Mouse (Mus musculus): ENCODE data around the gene Ccdc84. TPM values are rescaled to one million over a fixed set of nuclear protein-coding genes. Genes with fewer than 3 reads are reported as not detected.
"Not testable (repeated sequence)": the region's sequence is repeated elsewhere in the genome, so short reads cannot be mapped to it uniquely, and the experiment has no call there.

The Ccdc84 gene
- polyA plus RNA-seq (2015; fragmentation: Nextera tagmentation; extraction: Ambion mirVana) = 35.7 and 39.2 TPM in 2 replicates

- H3K36me3 ChIP-seq (ENCODE audit: control insufficient read depth, insufficient read depth, low read length) = no peaks in the 10 kb centered on the region
Observed at GRCm38 (mm10) chr9:44418519-44419385, at the start of gene Ccdc84. Ccdc84 (minus strand) TSS chr9:44418569.

GRCm38 (mm10) chr9:44461950-44462349 lies 43.6 kb upstream of the Ccdc84 start:
- no peak overlapping the region for H3K4me2 ChIP-seq (ENCODE audit: low read length)
- H3K4me1 ChIP-seq (ENCODE audit: control insufficient read depth, insufficient read depth, low read length) = peaks cover 11% of the 10 kb centered on the region
- ATAC-seq = no peak
- H3K9me3 ChIP-seq (replicated peaks; ENCODE audit: control insufficient read depth, low read length, poor library complexity, severe bottlenecking) = no peaks in the 10 kb centered on the region
- H3K27ac ChIP-seq (ENCODE audit: low read length) = no peak overlapping the region
- H3K4me3 ChIP-seq (ENCODE audit: low read depth, low read length) = no peak overlapping the region
- no peaks in the 10 kb centered on the region for H3K27me3 ChIP-seq (ENCODE audit: control insufficient read depth, insufficient read depth, low read depth, low read length)
- 89% methylated on average over 5 of the region's 5 CpGs for WGBS
- no peak overlapping the region for H3K9ac ChIP-seq (ENCODE audit: low read depth, low read length)
- H3K36me3 ChIP-seq (ENCODE audit: control insufficient read depth, insufficient read depth, low read length) = no peaks in the 10 kb centered on the region

More at GRCm38 (mm10) chr9:44418519-44419385, at the start of gene Ccdc84:
- Histone ChIP-seq H3K4me2 (ENCODE audit: low read length) (peak within 1 kb of the TSS; percentile 89), H3K4me3 (ENCODE audit: low read depth, low read length) (peak within 1 kb of the TSS; percentile 84), H3K4me1 (ENCODE audit: control insufficient read depth, insufficient read depth, low read length) (peaks cover 19% of the 10 kb centered on the region), H3K9me3 (replicated peaks; ENCODE audit: control insufficient read depth, low read length, poor library complexity, severe bottlenecking) (no peaks in the 10 kb centered on the region), H3K27me3 (ENCODE audit: control insufficient read depth, insufficient read depth, low read depth, low read length) (no peaks in the 10 kb centered on the region), H3K27ac (ENCODE audit: low read length) (peak within 1 kb of the TSS; percentile 71), H3K9ac (ENCODE audit: low read depth, low read length) (peak within 1 kb of the TSS; percentile 97)
- 76% methylated on average over 14 of the region's 14 CpGs for WGBS
- no peak for ATAC-seq

GRCm38 (mm10) chr9:44457035-44457742 lies 38.8 kb upstream of the Ccdc84 start:
- Histone ChIP-seq H3K27ac (ENCODE audit: low read length) (peak overlapping the region; percentile 95), H3K4me2 (ENCODE audit: low read length) (peak overlapping the region; percentile 54), H3K4me1 (ENCODE audit: control insufficient read depth, insufficient read depth, low read length) (peaks cover 34% of the 10 kb centered on the region), H3K4me3 (ENCODE audit: low read depth, low read length) (peak overlapping the region; percentile 23), H3K9ac (ENCODE audit: low read depth, low read length) (peak overlapping the region; percentile 45; the same call in 1 of the 2 replicates), H3K27me3 (ENCODE audit: control insufficient read depth, insufficient read depth, low read depth, low read length) (no peaks in the 10 kb centered on the region), H3K9me3 (replicated peaks; ENCODE audit: control insufficient read depth, low read length, poor library complexity, severe bottlenecking) (no peaks in the 10 kb centered on the region), H3K36me3 (ENCODE audit: control insufficient read depth, insufficient read depth, low read length) (no peaks in the 10 kb centered on the region)
- ATAC-seq = peak; percentile 98
- under 1% methylated on average over 11 of the region's 11 CpGs for WGBS

- no peaks in the 10 kb centered on the region for H3K36me3 ChIP-seq (ENCODE audit: control insufficient read depth, insufficient read depth, low read length)
- no peak within 1 kb of the TSS for H3K4me2 ChIP-seq (ENCODE audit: low read length)
- no peaks in the 10 kb centered on the region for H3K27me3 ChIP-seq (ENCODE audit: control insufficient read depth, insufficient read depth, low read depth, low read length)
- peaks cover 34% of the 10 kb centered on the region for H3K4me1 ChIP-seq (ENCODE audit: control insufficient read depth, insufficient read depth, low read length)
- no peak for ATAC-seq
- H3K4me3 ChIP-seq (ENCODE audit: low read depth, low read length) = no peak within 1 kb of the TSS
- no peaks in the 10 kb centered on the region for H3K9me3 ChIP-seq (replicated peaks; ENCODE audit: control insufficient read depth, low read length, poor library complexity, severe bottlenecking)
- 18% methylated on average over 4 of the region's 4 CpGs for WGBS
- 0 out of 2 replicates have a peak within 1 kb of the TSS, but pooled peaks have one; percentile 44 for H3K9ac ChIP-seq (ENCODE audit: low read depth, low read length)
- 0 out of 2 replicates have a peak within 1 kb of the TSS, but pooled peaks have one; percentile 22 for H3K27ac ChIP-seq (ENCODE audit: low read length)
Observed at GRCm38 (mm10) chr9:44454891-44455220, 36.5 kb upstream of the Ccdc84 start, which contains the start of gene Upk2. Upk2 (minus strand) TSS chr9:44454976.

GRCm38 (mm10) chr9:44454132-44454890 lies 35.9 kb upstream of the Ccdc84 start:
- 10% methylated on average over 14 of the region's 14 CpGs for WGBS
- 0 out of 2 replicates have a peak overlapping the region, but pooled peaks have one; percentile 22 for H3K27ac ChIP-seq (ENCODE audit: low read length)
- no peak overlapping the region for H3K4me3 ChIP-seq (ENCODE audit: low read depth, low read length)
- H3K9ac ChIP-seq (ENCODE audit: low read depth, low read length) = 0 out of 2 replicates have a peak overlapping the region, but pooled peaks have one; percentile 44
- H3K27me3 ChIP-seq (ENCODE audit: control insufficient read depth, insufficient read depth, low read depth, low read length) = no peaks in the 10 kb centered on the region
- H3K4me1 ChIP-seq (ENCODE audit: control insufficient read depth, insufficient read depth, low read length) = peaks cover 34% of the 10 kb centered on the region
- H3K9me3 ChIP-seq (replicated peaks; ENCODE audit: control insufficient read depth, low read length, poor library complexity, severe bottlenecking) = no peaks in the 10 kb centered on the region
- no peaks in the 10 kb centered on the region for H3K36me3 ChIP-seq (ENCODE audit: control insufficient read depth, insufficient read depth, low read length)
- peak; percentile 72 for ATAC-seq
- no peak overlapping the region for H3K4me2 ChIP-seq (ENCODE audit: low read length)

GRCm38 (mm10) chr9:44450387-44450786 lies 32.0 kb upstream of the Ccdc84 start:
- Histone ChIP-seq H3K27ac (ENCODE audit: low read length) (no peak overlapping the region), H3K4me3 (ENCODE audit: low read depth, low read length) (no peak overlapping the region)

GRCm38 (mm10) chr9:44444402-44445025 lies 26.1 kb upstream of the Ccdc84 start:
- H3K36me3 ChIP-seq (ENCODE audit: control insufficient read depth, insufficient read depth, low read length); H3K9me3 ChIP-seq (replicated peaks; ENCODE audit: control insufficient read depth, low read length, poor library complexity, severe bottlenecking); H3K4me3 ChIP-seq (ENCODE audit: low read depth, low read length); H3K4me1 ChIP-seq (ENCODE audit: control insufficient read depth, insufficient read depth, low read length); H3K4me2 ChIP-seq (ENCODE audit: low read length); ATAC-seq; H3K27ac ChIP-seq (ENCODE audit: low read length); H3K9ac ChIP-seq (ENCODE audit: low read depth, low read length); H3K27me3 ChIP-seq (ENCODE audit: control insufficient read depth, insufficient read depth, low read depth, low read length): not testable (repeated sequence)
- 89% methylated on average over 7 of the region's 7 CpGs for WGBS

More at GRCm38 (mm10) chr9:44450387-44450786, 32.0 kb upstream of the Ccdc84 start:
- Histone ChIP-seq H3K4me1 (ENCODE audit: control insufficient read depth, insufficient read depth, low read length) (peaks cover 11% of the 10 kb centered on the region; the same call in 1 of the 2 replicates), H3K27me3 (ENCODE audit: control insufficient read depth, insufficient read depth, low read depth, low read length) (no peaks in the 10 kb centered on the region), H3K9ac (ENCODE audit: low read depth, low read length) (no peak overlapping the region), H3K36me3 (ENCODE audit: control insufficient read depth, insufficient read depth, low read length) (no peaks in the 10 kb centered on the region), H3K4me2 (ENCODE audit: low read length) (no peak overlapping the region), H3K9me3 (replicated peaks; ENCODE audit: control insufficient read depth, low read length, poor library complexity, severe bottlenecking) (no peaks in the 10 kb centered on the region)
- no peak for ATAC-seq

- no peak within 1 kb of the TSS for H3K9ac ChIP-seq (ENCODE audit: low read depth, low read length)
- ATAC-seq = no peak
- no peaks in the 10 kb centered on the region for H3K4me1 ChIP-seq (ENCODE audit: control insufficient read depth, insufficient read depth, low read length)
- H3K4me2 ChIP-seq (ENCODE audit: low read length) = no peak within 1 kb of the TSS
- no peaks in the 10 kb centered on the region for H3K9me3 ChIP-seq (replicated peaks; ENCODE audit: control insufficient read depth, low read length, poor library complexity, severe bottlenecking)
- H3K36me3 ChIP-seq (ENCODE audit: control insufficient read depth, insufficient read depth, low read length) = no peaks in the 10 kb centered on the region
- no peak within 1 kb of the TSS for H3K4me3 ChIP-seq (ENCODE audit: low read depth, low read length)
- 84% methylated on average over 19 of the region's 19 CpGs for WGBS
- no peaks in the 10 kb centered on the region for H3K27me3 ChIP-seq (ENCODE audit: control insufficient read depth, insufficient read depth, low read depth, low read length)
- no peak within 1 kb of the TSS for H3K27ac ChIP-seq (ENCODE audit: low read length)
Observed at GRCm38 (mm10) chr9:44440961-44441360, 22.6 kb upstream of the Ccdc84 start, which contains the start of gene Foxr1. Foxr1 (minus strand) TSS chr9:44441136.
